Mouse (Mus musculus) MEL (cell line): Measurements from ENCODE around the gene Stard10. TPM values are rescaled to one million over a fixed set of nuclear protein-coding genes. Genes with fewer than 3 reads are reported as not detected.

Source experiments
- DNase-seq: peaks from one replicate; pipeline ENCODE4 v3.0.0; 2011; ENCODE audit warnings: low read depth, low spot score
- H3K27ac ChIP-seq: 2 replicates; pipeline ENCODE4 v1.5.1; 2012; ENCODE audit warnings: low read depth, mild to moderate bottlenecking, control low read depth, low read length, moderate library complexity; ENCODE audit not compliant: control insufficient read depth
- H3K27me3 ChIP-seq, 2 experiments: fragments of 150-350 bp in 1 of 2; sonication (generic) in 1 of 2; 2 replicates each; pipeline ENCODE4 v1.6.1; 2012; ENCODE audit warnings: low read length in 2 of 2, mild to moderate bottlenecking in 2 of 2, improper control_type of control experiment in 1 of 2, moderate library complexity in 1 of 2; ENCODE audit not compliant: insufficient read depth in 2 of 2, control insufficient read depth in 1 of 2
- H3K36me3 ChIP-seq, 2 experiments: 2 replicates each; pipeline ENCODE4 v1.6.1; 2012 to 2014; ENCODE audit warnings: low read length in 2 of 2, improper control_type of control experiment in 1 of 2, inconsistent platforms in 1 of 2, mild to moderate bottlenecking in 1 of 2; ENCODE audit not compliant: insufficient read depth in 2 of 2, control insufficient read depth in 1 of 2
- H3K4me1 ChIP-seq, 2 experiments: fragments of 150-350 bp in 1 of 2; sonication (generic) in 1 of 2; 2 replicates each; pipeline ENCODE4 v1.6.1; 2012; ENCODE audit warnings: low read length in 2 of 2, improper control_type of control experiment in 1 of 2, mild to moderate bottlenecking in 1 of 2; ENCODE audit not compliant: insufficient read depth in 2 of 2, control insufficient read depth in 1 of 2
- H3K4me3 ChIP-seq, 2 experiments: fragments of 150-350 bp in 1 of 2; sonication (generic) in 1 of 2; 2 replicates each; pipeline ENCODE4 v1.5.1; 2012; ENCODE audit warnings: low read depth in 2 of 2, low read length in 2 of 2, mild to moderate bottlenecking in 2 of 2, moderate library complexity in 2 of 2, control low read depth in 1 of 2, improper control_type of control experiment in 1 of 2; ENCODE audit not compliant: control insufficient read depth in 1 of 2, insufficient read depth in 1 of 2
- H3K79me2 ChIP-seq: 2 replicates; pipeline ENCODE4 v1.6.1; 2012; ENCODE audit warnings: mild to moderate bottlenecking, low read length, moderate library complexity; ENCODE audit not compliant: control insufficient read depth, poor library complexity, insufficient read depth
- H3K9ac ChIP-seq: 2 replicates; pipeline ENCODE4 v1.6.1; 2012; ENCODE audit warnings: low read depth, mild to moderate bottlenecking, control low read depth, low read length, moderate library complexity; ENCODE audit not compliant: control insufficient read depth, poor library complexity, severe bottlenecking
- H3K9me3 ChIP-seq: fragments of 150-350 bp; sonication (generic); replicated peaks from 2 replicates; pipeline ENCODE4 v1.6.1; 2012; ENCODE audit warnings: mild to moderate bottlenecking, low read length, improper control_type of control experiment, moderate library complexity; ENCODE audit not compliant: insufficient read depth
- BHLHE40 ChIP-seq: IDR thresholded peaks from 2 replicates; pipeline ENCODE4 v1.6.1; 2012; ENCODE audit warnings: low read depth, mild to moderate bottlenecking, inconsistent platforms, low read length, improper control_type of control experiment, borderline replicate concordance
- CHD1 ChIP-seq: IDR thresholded peaks from 2 replicates; pipeline ENCODE4 v1.6.1; 2012; ENCODE audit warnings: low read depth, mild to moderate bottlenecking, inconsistent platforms, low read length, improper control_type of control experiment
- CTCF ChIP-seq, 3 experiments: IDR thresholded peaks in 2 of 3; conservative IDR thresholded peaks in 1 of 3; 2 replicates each; pipeline ENCODE4 v1.5.1; 2011 to 2012; ENCODE audit warnings: low read length in 3 of 3, low read depth in 2 of 3, mild to moderate bottlenecking in 2 of 3, improper control_type of control experiment in 1 of 3, inconsistent platforms in 1 of 3, mixed read lengths in 1 of 3, moderate library complexity in 1 of 3; ENCODE audit not compliant: control insufficient read depth in 1 of 3, insufficient read depth in 1 of 3, poor library complexity in 1 of 3, severe bottlenecking in 1 of 3
- MAZ ChIP-seq: IDR thresholded peaks from 2 replicates; pipeline ENCODE4 v1.6.1; 2012; ENCODE audit warnings: low read depth, mild to moderate bottlenecking, inconsistent platforms, low read length, improper control_type of control experiment
- MEF2A ChIP-seq: IDR thresholded peaks from 2 replicates; pipeline ENCODE4 v1.6.1; 2014; ENCODE audit warnings: low read depth, mild to moderate bottlenecking, inconsistent platforms, low read length, improper control_type of control experiment; ENCODE audit not compliant: poor library complexity, insufficient replicate concordance, severe bottlenecking; ENCODE audit errors: extremely low read depth
- MYC ChIP-seq: IDR thresholded peaks from 2 replicates; pipeline ENCODE4 v1.6.1; 2011; ENCODE audit warnings: low read depth, mild to moderate bottlenecking, low read length, improper control_type of control experiment, moderate library complexity
- NELFE ChIP-seq: IDR thresholded peaks from 2 replicates; pipeline ENCODE4 v1.6.1; 2011; ENCODE audit warnings: low read depth, low read length, improper control_type of control experiment
- POLR2A ChIP-seq, 2 experiments: IDR thresholded peaks; 2 replicates each; pipeline ENCODE4 v1.6.1; 2011 to 2012; ENCODE audit warnings: low read length in 2 of 2, mild to moderate bottlenecking in 2 of 2, control low read depth in 1 of 2, improper control_type of control experiment in 1 of 2, low read depth in 1 of 2, moderate library complexity in 1 of 2; ENCODE audit not compliant: control insufficient read depth in 1 of 2, insufficient read depth in 1 of 2, poor library complexity in 1 of 2
- POLR2AphosphoS5 ChIP-seq: IDR thresholded peaks from 2 replicates; pipeline ENCODE4 v1.6.1; 2012; ENCODE audit warnings: low read depth, borderline replicate concordance, mild to moderate bottlenecking, inconsistent platforms, low read length, moderate library complexity, mixed read lengths
- TCF12 ChIP-seq: IDR thresholded peaks from 2 replicates; pipeline ENCODE4 v1.6.1; 2014; ENCODE audit warnings: low read depth, mild to moderate bottlenecking, inconsistent platforms, low read length, improper control_type of control experiment, moderate library complexity
- USF1 ChIP-seq: IDR thresholded peaks from 2 replicates; pipeline ENCODE4 v1.6.1; 2014; ENCODE audit warnings: low read depth, mild to moderate bottlenecking, inconsistent platforms, low read length, improper control_type of control experiment, moderate library complexity
- USF2 ChIP-seq, 2 experiments: IDR thresholded peaks; 2 replicates each; pipeline ENCODE4 v1.6.1; 2011 to 2012; ENCODE audit warnings: improper control_type of control experiment in 2 of 2, low read length in 2 of 2, borderline replicate concordance in 1 of 2, inconsistent platforms in 1 of 2, low read depth in 1 of 2, mild to moderate bottlenecking in 1 of 2; ENCODE audit not compliant: insufficient read depth in 1 of 2
- ZMIZ1 ChIP-seq: IDR thresholded peaks from 2 replicates; pipeline ENCODE4 v1.6.1; 2012; ENCODE audit warnings: low read depth, mild to moderate bottlenecking, inconsistent platforms, low read length, improper control_type of control experiment, moderate library complexity
- polyA plus RNA-seq, 2 experiments: library from polyadenylated mRNA; stranded (reverse) in 1 of 2; unstranded in 1 of 2; fragments of >175 nt in 1 of 2; fragments of >200 nt in 1 of 2; gene quantifications; 2 replicates each; pipeline versions ENCODE4 v1.2.1 to v1.2.4; 2012; ENCODE audit warnings: low replicate concordance in 2 of 2, low read depth in 1 of 2; ENCODE audit not compliant: insufficient read length in 2 of 2, insufficient read depth in 1 of 2, missing spikeins in 1 of 2
- total RNA-seq: library from RNA; depleted of rRNA; stranded (reverse); fragments of 300-350 nt; gene quantifications from 2 replicates; pipeline ENCODE4 v1.2.3, GENCODE M21; 2012

Gene Stard10
- total and polyA plus RNA-seq, 3 experiments, result 9.3 to 17.9 TPM; not detected in 1

GRCm38 (mm10) chr7:101332045-101332831 is 15.4 kb downstream of the Stard10 start:
- Histone ChIP-seq H3K27ac (no peak overlapping the region), H3K9me3 (no peaks in the 10 kb centered on the region), H3K9ac (no peak overlapping the region), H3K79me2 (no peaks in the 10 kb centered on the region), H3K36me3 (no peaks in the 10 kb centered on the region), H3K4me1 (no peaks in the 10 kb centered on the region; a peak in 1 of 4 replicates), H3K27me3 (no peaks in the 10 kb centered on the region), H3K4me3 (no peak overlapping the region)
- TF ChIP-seq USF2 (IDR thresholded peaks at IDR 0.05; ENCODE audit: borderline replicate concordance in 1 of 2, insufficient read depth in 1 of 2, low read depth in 1 of 2, low read length in 2 of 2), result no peak
- no peak for TF ChIP-seq BHLHE40
- TF ChIP-seq ZMIZ1, result no peak
- TF ChIP-seq POLR2AphosphoS5, result no peak
- TF ChIP-seq MYC, result no peak
- no peak for TF ChIP-seq NELFE
- TF ChIP-seq POLR2A (IDR thresholded peaks at IDR 0.05; ENCODE audit: control insufficient read depth in 1 of 2, insufficient read depth in 1 of 2, low read depth in 1 of 2, low read length in 2 of 2, poor library complexity in 1 of 2), result no peak
- TF ChIP-seq TCF12, result no peak
- TF ChIP-seq USF1, result no peak
- TF ChIP-seq CHD1, result no peak
- no peak for TF ChIP-seq MAZ
- DNase-seq, result no peak

GRCm38 (mm10) chr7:101335228-101335627 is 18.3 kb downstream of the Stard10 start:
- no peak for DNase-seq
- no peak overlapping the region for H3K9ac ChIP-seq
- H3K79me2 ChIP-seq, result no peaks in the 10 kb centered on the region
- H3K36me3 ChIP-seq, result peaks cover 0 to under 1% of the 10 kb centered on the region in 2 experiments; a peak in 1 of 4 replicates
- H3K4me3 ChIP-seq, result no peak overlapping the region
- no peaks in the 10 kb centered on the region for H3K27me3 ChIP-seq
- TF ChIP-seq MEF2A (no peak), CHD1 (no peak), CTCF (IDR thresholded peaks at IDR 0.05 in 2 of 3, conservative IDR thresholded peaks at IDR 0.05 in 1 of 3; ENCODE audit: control insufficient read depth in 1 of 3, insufficient read depth in 1 of 3, low read depth in 2 of 3, low read length in 3 of 3, poor library complexity in 1 of 3, severe bottlenecking in 1 of 3) (no peak)
- H3K4me1 ChIP-seq, result peaks cover 0 to 1% of the 10 kb centered on the region in 2 experiments; a peak in 2 of 4 replicates
- no peak overlapping the region for H3K27ac ChIP-seq
- H3K9me3 ChIP-seq, result no peaks in the 10 kb centered on the region
